Mouse (Mus musculus) liver, embryonic 16.5 days (tissue): ENCODE measurements around the gene Morn4. TPM values are rescaled to one million over a fixed set of nuclear protein-coding genes. Genes with fewer than 3 reads are reported as not detected.
"Not testable (repeated sequence)": the region's sequence is repeated elsewhere in the genome, so short reads cannot be mapped to it uniquely, and the experiment has no call there.

Experiments used
- ATAC-seq: fragments of 200-750 bp; cut with Nextera tagmentation; 2 replicates; pipeline ENCODE4 v1.8.0; 2017; ENCODE audit warnings: low read depth, mild to moderate bottlenecking, moderate number of reproducible peaks, moderate library complexity
- H3K27ac ChIP-seq: fragments of 300-500 bp; sonication (generic); 2 replicates; pipeline ENCODE4 v1.5.1; 2014; ENCODE audit warnings: mild to moderate bottlenecking, low read length
- H3K27me3 ChIP-seq: fragments of 300-500 bp; sonication (generic); 2 replicates; pipeline ENCODE4 v1.6.1; 2014; ENCODE audit warnings: low read depth, low read length, mixed read lengths; ENCODE audit not compliant: control insufficient read depth, insufficient read depth
- H3K36me3 ChIP-seq: fragments of 300-500 bp; sonication (generic); 2 replicates; pipeline ENCODE4 v1.6.1; 2014; ENCODE audit warnings: mild to moderate bottlenecking; ENCODE audit not compliant: control insufficient read depth, insufficient read depth
- H3K4me1 ChIP-seq: fragments of 300-500 bp; sonication (generic); 2 replicates; pipeline ENCODE4 v1.6.1; 2014; ENCODE audit warnings: low read depth, low read length, mixed read lengths; ENCODE audit not compliant: control insufficient read depth
- H3K4me2 ChIP-seq: fragments of 300-500 bp; sonication (generic); 2 replicates; pipeline ENCODE4 v1.6.1; 2014; ENCODE audit warnings: low read depth, low read length, mixed read lengths
- H3K4me3 ChIP-seq: fragments of 300-500 bp; sonication (generic); 2 replicates; pipeline ENCODE4 v1.5.1; 2014; ENCODE audit warnings: low read depth, mild to moderate bottlenecking, low read length
- H3K9ac ChIP-seq: fragments of 300-500 bp; sonication (generic); 2 replicates; pipeline ENCODE4 v1.6.1; 2014; ENCODE audit warnings: low read depth, low read length
- H3K9me3 ChIP-seq: fragments of 300-500 bp; sonication (generic); replicated peaks from 2 replicates; pipeline ENCODE4 v1.6.1; 2016; ENCODE audit warnings: low read length; ENCODE audit not compliant: control insufficient read depth
- WGBS: fragments of 180-500 bp; shearing (Covaris S2); extraction: QIAGEN DNeasy Blood & Tissue Kit; methylation state at CpG from one replicate; pipeline ENCODE4 v1.1.7; 2014; ENCODE audit not compliant: insufficient replicate concordance; 5-methylcytosine and 5-hydroxymethylcytosine counted together
- polyA plus RNA-seq: library from polyadenylated mRNA; unstranded; fragments of >200 nt; fragmentation: Nextera tagmentation; extraction: Ambion mirVana; gene quantifications from 2 replicates; pipeline ENCODE4 v1.2.1, GENCODE M21; 2015

Morn4 gene
- polyA plus RNA-seq, 1 experiment from 2014 or later, result 1.1 TPM

GRCm38 (mm10) chr19:42090637-42091141 is 4.5 kb upstream of the Morn4 start:
- 1% methylated on average over 52 of the region's 52 CpGs for WGBS
- Histone ChIP-seq H3K4me2 (peak overlapping the region; percentile 95), H3K9ac (peak overlapping the region; percentile 92), H3K27me3 (no peaks in the 10 kb centered on the region), H3K4me1 (peaks cover 29% of the 10 kb centered on the region), H3K27ac (peak overlapping the region; percentile 91), H3K9me3 (no peaks in the 10 kb centered on the region), H3K36me3 (no peaks in the 10 kb centered on the region; the same call in 1 of the 2 replicates), H3K4me3 (peak overlapping the region; percentile 97)
- peak; percentile 35 for ATAC-seq

GRCm38 (mm10) chr19:42089748-42090595 is 3.8 kb upstream of the Morn4 start, which contains the start of gene Pi4k2a:
Gene Pi4k2a, plus strand, starts transcription at chr19:42090470.
- Histone ChIP-seq H3K4me2 (peak within 1 kb of the TSS; percentile 95), H3K27ac (peak within 1 kb of the TSS; percentile 97), H3K9me3 (no peaks in the 10 kb centered on the region), H3K4me3 (peak within 1 kb of the TSS; percentile 97), H3K4me1 (peaks cover 30% of the 10 kb centered on the region), H3K36me3 (no peaks in the 10 kb centered on the region; the same call in 1 of the 2 replicates), H3K27me3 (no peaks in the 10 kb centered on the region), H3K9ac (peak within 1 kb of the TSS; percentile 92)
- WGBS, result under 1% methylated on average over 51 of the region's 55 CpGs
- ATAC-seq, result peak; percentile 97

GRCm38 (mm10) chr19:42089103-42089747 is 3.1 kb upstream of the Morn4 start:
- peak overlapping the region; percentile 60 for H3K9ac ChIP-seq
- WGBS, result 16% methylated on average over 14 of the region's 14 CpGs
- peak overlapping the region; percentile 97 for H3K27ac ChIP-seq
- H3K4me3 ChIP-seq, result peak overlapping the region; percentile 59
- H3K4me1 ChIP-seq, result peaks cover 30% of the 10 kb centered on the region
- H3K4me2 ChIP-seq, result peak overlapping the region; percentile 86
- H3K9me3 ChIP-seq, result no peaks in the 10 kb centered on the region
- no peaks in the 10 kb centered on the region for H3K36me3 ChIP-seq
- H3K27me3 ChIP-seq, result no peaks in the 10 kb centered on the region
- no peak for ATAC-seq

GRCm38 (mm10) chr19:42085690-42086089 is 467 bp downstream of the Morn4 start:
- ATAC-seq, result no peak
- peak overlapping the region; percentile 77 for H3K4me2 ChIP-seq
- H3K4me1 ChIP-seq, result peaks cover 19% of the 10 kb centered on the region
- no peaks in the 10 kb centered on the region for H3K27me3 ChIP-seq
- WGBS, result 12% methylated on average over 10 of the region's 10 CpGs
- peak overlapping the region; percentile 62 for H3K4me3 ChIP-seq
- peak overlapping the region; percentile 49; the same call in 1 of the 2 replicates for H3K9ac ChIP-seq
- H3K9me3 ChIP-seq, result no peaks in the 10 kb centered on the region
- no peaks in the 10 kb centered on the region for H3K36me3 ChIP-seq
- H3K27ac ChIP-seq, result no peak overlapping the region

- not testable (repeated sequence) for H3K4me1 ChIP-seq, H3K36me3 ChIP-seq, H3K27me3 ChIP-seq, H3K4me2 ChIP-seq, ATAC-seq, H3K4me3 ChIP-seq, H3K9ac ChIP-seq, H3K27ac ChIP-seq, H3K9me3 ChIP-seq
- 59% methylated on average over 5 of the region's 5 CpGs for WGBS
These were observed 4.5 kb downstream of the Morn4 start for GRCm38 (mm10) chr19:42081613-42082012.

GRCm38 (mm10) chr19:42080469-42080868 is 5.7 kb downstream of the Morn4 start:
- Histone ChIP-seq H3K27ac (no peak overlapping the region), H3K27me3 (no peaks in the 10 kb centered on the region), H3K4me2 (no peak overlapping the region), H3K4me3 (no peak overlapping the region), H3K36me3 (no peaks in the 10 kb centered on the region), H3K9ac (no peak overlapping the region), H3K9me3 (no peaks in the 10 kb centered on the region), H3K4me1 (no peaks in the 10 kb centered on the region)
- whole genome bisulfite sequencing, result 70% methylated on average over 11 of the region's 11 CpGs
- no peak for ATAC-seq

GRCm38 (mm10) chr19:42079950-42080349 is 6.2 kb downstream of the Morn4 start:
- WGBS, result 52% methylated on average over 5 of the region's 5 CpGs
- H3K27ac ChIP-seq, result no peak overlapping the region
- no peaks in the 10 kb centered on the region for H3K36me3 ChIP-seq
- no peak overlapping the region for H3K4me2 ChIP-seq
- H3K9ac ChIP-seq, result no peak overlapping the region
- no peaks in the 10 kb centered on the region for H3K4me1 ChIP-seq
- H3K4me3 ChIP-seq, result no peak overlapping the region
- H3K27me3 ChIP-seq, result no peaks in the 10 kb centered on the region
- no peaks in the 10 kb centered on the region for H3K9me3 ChIP-seq
- ATAC-seq, result no peak

- H3K4me2 ChIP-seq, result no peak overlapping the region
These were observed 7.2 kb downstream of the Morn4 start for GRCm38 (mm10) chr19:42079006-42079405.

GRCm38 (mm10) chr19:42078566-42078965 is 7.6 kb downstream of the Morn4 start:
- Histone ChIP-seq H3K27ac (no peak overlapping the region), H3K27me3 (no peaks in the 10 kb centered on the region), H3K4me3 (no peak overlapping the region), H3K4me1 (no peaks in the 10 kb centered on the region), H3K9me3 (no peaks in the 10 kb centered on the region), H3K4me2 (no peak overlapping the region), H3K36me3 (no peaks in the 10 kb centered on the region), H3K9ac (no peak overlapping the region)
- 82% methylated on average over 8 of the region's 8 CpGs for WGBS
- no peak for ATAC-seq

More at GRCm38 (mm10) chr19:42079006-42079405, 7.2 kb downstream of the Morn4 start:
- Histone ChIP-seq H3K4me1 (no peaks in the 10 kb centered on the region), H3K9me3 (no peaks in the 10 kb centered on the region), H3K27ac (no peak overlapping the region), H3K4me3 (no peak overlapping the region), H3K9ac (no peak overlapping the region), H3K36me3 (no peaks in the 10 kb centered on the region), H3K27me3 (no peaks in the 10 kb centered on the region)
- WGBS, result 70% methylated on average over 12 of the region's 12 CpGs
- no peak for ATAC-seq
